Mouse (Mus musculus) heart, embryonic 12.5 days (tissue): ENCODE results near the gene Ccdc184. TPM values are rescaled to one million over a fixed set of nuclear protein-coding genes. Genes with fewer than 3 reads are reported as not detected.

ENCODE experiments used
- polyA plus RNA-seq: library from polyadenylated mRNA; unstranded; fragments of >200 nt; fragmentation: Nextera tagmentation; extraction: Ambion mirVana; gene quantifications from 2 replicates; pipeline ENCODE4 v1.2.1, GENCODE M21; 2016

The Ccdc184 gene
- polyA plus RNA-seq, 1 experiment from 2014 or later, result 1.4 TPM

Other genes with a start within 250 kb of the Ccdc184 start
- 28.5 and 32.2 TPM in 2 replicates for gene Tmem106c, start 203.0 kb upstream of the Ccdc184 start, polyA plus RNA-seq
- 78.0 and 78.9 TPM in 2 replicates for gene Col2a1, start 162.5 kb upstream of the Ccdc184 start, polyA plus RNA-seq
- 80.3 and 82.2 TPM in 2 replicates for gene Pfkm, start 74.6 kb upstream of the Ccdc184 start, polyA plus RNA-seq
- 26.9 and 30.1 TPM in 2 replicates for gene Senp1, start 73.4 kb upstream of the Ccdc184 start, polyA plus RNA-seq
- 76.2 and 78.9 TPM in 2 replicates for gene Asb8, start 1.5 kb upstream of the Ccdc184 start, polyA plus RNA-seq
- not detected in 2 replicates for gene Olfr288, start 28.4 kb downstream of the Ccdc184 start, polyA plus RNA-seq
- gene Gm44579, start 53.8 kb downstream of the Ccdc184 start, polyA plus RNA-seq, result not detected in 2 replicates
- not detected in 2 replicates for gene Olfr287, start 53.9 kb downstream of the Ccdc184 start, polyA plus RNA-seq
- not detected in 2 replicates for gene Olfr286, start 67.3 kb downstream of the Ccdc184 start, polyA plus RNA-seq
- not detected in 2 replicates for gene H1fnt, start 90.1 kb downstream of the Ccdc184 start, polyA plus RNA-seq
- gene Zfp641, start 129.0 kb downstream of the Ccdc184 start, polyA plus RNA-seq, result 1.5 and 1.7 TPM in 2 replicates
- not detected in 2 replicates for gene Olfr285, start 150.2 kb downstream of the Ccdc184 start, polyA plus RNA-seq
- not detected in 2 replicates for gene Olfr284, start 173.8 kb downstream of the Ccdc184 start, polyA plus RNA-seq
- gene Olfr283, start 213.8 kb downstream of the Ccdc184 start, polyA plus RNA-seq, result not detected in 2 replicates